Mouse (Mus musculus) neural tube, embryonic 14.5 days (tissue): ENCODE results near the gene Krtdap. TPM values are rescaled to one million over a fixed set of nuclear protein-coding genes. Genes with fewer than 3 reads are reported as not detected.
"Not testable (repeated sequence)": the region's sequence is repeated elsewhere in the genome, so short reads cannot be mapped to it uniquely, and the experiment has no call there.

ENCODE experiments used
- ATAC-seq: fragments of 200-750 bp; cut with Nextera tagmentation; 2 replicates; pipeline ENCODE4 v1.8.0; 2017; ENCODE audit warnings: low read depth, mild to moderate bottlenecking, moderate TSS enrichment, moderate library complexity
- H3K27ac ChIP-seq: fragments of 300-500 bp; sonication (generic); 2 replicates; pipeline ENCODE4 v1.5.1; 2014; ENCODE audit warnings: low read depth, mild to moderate bottlenecking, control low read depth, low read length, moderate library complexity, mixed read lengths
- H3K27me3 ChIP-seq: fragments of 300-500 bp; sonication (generic); 2 replicates; pipeline ENCODE4 v1.6.1; 2014; ENCODE audit warnings: low read length; ENCODE audit not compliant: control insufficient read depth, insufficient read depth
- H3K36me3 ChIP-seq: fragments of 300-500 bp; sonication (generic); 2 replicates; pipeline ENCODE4 v1.6.1; 2014; ENCODE audit warnings: low read length, mixed read lengths; ENCODE audit not compliant: control insufficient read depth, insufficient read depth
- H3K4me1 ChIP-seq: fragments of 300-500 bp; sonication (generic); 2 replicates; pipeline ENCODE4 v1.6.1; 2014; ENCODE audit warnings: low read length; ENCODE audit not compliant: control insufficient read depth, insufficient read depth
- H3K4me2 ChIP-seq: fragments of 300-500 bp; sonication (generic); 2 replicates; pipeline ENCODE4 v1.6.1; 2014; ENCODE audit warnings: mild to moderate bottlenecking, low read depth, low read length, control low read depth
- H3K4me3 ChIP-seq: fragments of 300-500 bp; sonication (generic); 2 replicates; pipeline ENCODE4 v1.5.1; 2014; ENCODE audit warnings: low read depth, low read length, control low read depth, mixed read lengths
- H3K9ac ChIP-seq: fragments of 300-500 bp; sonication (generic); replicated peaks from 2 replicates; pipeline ENCODE4 v1.6.1; 2014; ENCODE audit warnings: low read depth, mild to moderate bottlenecking, control low read depth, low read length, mixed read lengths
- H3K9me3 ChIP-seq: fragments of 300-500 bp; sonication (generic); 2 replicates; pipeline ENCODE4 v1.6.1; 2016; ENCODE audit warnings: low read length; ENCODE audit not compliant: control insufficient read depth
- WGBS: fragments of 180-500 bp; shearing (Covaris S2); extraction: QIAGEN DNeasy Blood & Tissue Kit; methylation state at CpG from one replicate; pipeline ENCODE4 v1.1.7; 2014; 5-methylcytosine and 5-hydroxymethylcytosine counted together
- polyA plus RNA-seq: library from polyadenylated mRNA; unstranded; fragments of >200 nt; fragmentation: Nextera tagmentation; extraction: Ambion mirVana; gene quantifications from 2 replicates; pipeline ENCODE4 v1.2.1, GENCODE M21; 2014

Gene Krtdap
- polyA plus RNA-seq, 1 experiment from 2014 or later: 0.88 TPM

- Histone ChIP-seq H3K9me3 (no peaks in the 10 kb centered on the region), H3K9ac (no peak within 1 kb of the TSS), H3K27ac (no peak within 1 kb of the TSS), H3K4me3 (no peak within 1 kb of the TSS), H3K4me2 (no peak within 1 kb of the TSS), H3K36me3 (no peaks in the 10 kb centered on the region), H3K27me3 (no peaks in the 10 kb centered on the region), H3K4me1 (no peaks in the 10 kb centered on the region)
- ATAC-seq: no peak
- WGBS: 95% methylated on average over 18 of the region's 18 CpGs
These were observed 36.0 kb downstream of the Krtdap start, which contains the start of gene Ffar2 for GRCm38 (mm10) chr7:30823675-30824074. TSS of gene Ffar2 (minus strand) at chr7:30823775.

GRCm38 (mm10) chr7:30824306-30824705 is 36.6 kb downstream of the Krtdap start:
- Histone ChIP-seq H3K4me2 (no peak overlapping the region), H3K27ac (no peak overlapping the region), H3K9me3 (no peaks in the 10 kb centered on the region), H3K4me1 (no peaks in the 10 kb centered on the region), H3K27me3 (no peaks in the 10 kb centered on the region), H3K9ac (no peak overlapping the region), H3K36me3 (no peaks in the 10 kb centered on the region), H3K4me3 (no peak overlapping the region)
- WGBS: 93% methylated on average over 3 of the region's 3 CpGs
- no peak for ATAC-seq

GRCm38 (mm10) chr7:30826660-30827059 is 39.0 kb downstream of the Krtdap start:
- no peak overlapping the region for H3K4me2 ChIP-seq
- no peak for ATAC-seq
- no peaks in the 10 kb centered on the region for H3K9me3 ChIP-seq
- H3K36me3 ChIP-seq: no peaks in the 10 kb centered on the region
- no peaks in the 10 kb centered on the region for H3K27me3 ChIP-seq
- no peak overlapping the region for H3K27ac ChIP-seq
- H3K9ac ChIP-seq: no peak overlapping the region
- no peaks in the 10 kb centered on the region for H3K4me1 ChIP-seq
- H3K4me3 ChIP-seq: no peak overlapping the region
- WGBS: 88% methylated on average over 10 of the region's 10 CpGs

GRCm38 (mm10) chr7:30828871-30829270 is 41.2 kb downstream of the Krtdap start:
- not testable (repeated sequence) for H3K4me3 ChIP-seq, H3K4me2 ChIP-seq, ATAC-seq, H3K9me3 ChIP-seq, H3K4me1 ChIP-seq, H3K36me3 ChIP-seq, H3K9ac ChIP-seq, H3K27me3 ChIP-seq, H3K27ac ChIP-seq

- Histone ChIP-seq H3K27ac (no peak overlapping the region), H3K9ac (no peak overlapping the region), H3K4me3 (no peak overlapping the region), H3K9me3 (no peaks in the 10 kb centered on the region), H3K27me3 (no peaks in the 10 kb centered on the region), H3K36me3 (no peaks in the 10 kb centered on the region), H3K4me1 (no peaks in the 10 kb centered on the region), H3K4me2 (no peak overlapping the region)
- 69% methylated on average over 3 of the region's 3 CpGs for WGBS
- ATAC-seq: no peak
These were observed 41.7 kb downstream of the Krtdap start for GRCm38 (mm10) chr7:30829428-30829827.

GRCm38 (mm10) chr7:30832261-30832660 is 44.6 kb downstream of the Krtdap start:
- no peaks in the 10 kb centered on the region for H3K36me3 ChIP-seq
- H3K27ac ChIP-seq: no peak overlapping the region
- no peaks in the 10 kb centered on the region for H3K27me3 ChIP-seq
- H3K9ac ChIP-seq: no peak overlapping the region
- no peak for ATAC-seq
- WGBS: 75% methylated on average over 17 of the region's 17 CpGs
- H3K4me1 ChIP-seq: no peaks in the 10 kb centered on the region
- H3K9me3 ChIP-seq: no peaks in the 10 kb centered on the region
- no peak overlapping the region for H3K4me2 ChIP-seq
- H3K4me3 ChIP-seq: no peak overlapping the region

GRCm38 (mm10) chr7:30832684-30833083 is 45.0 kb downstream of the Krtdap start:
- H3K9ac ChIP-seq, H3K9me3 ChIP-seq, ATAC-seq, H3K4me3 ChIP-seq, H3K27ac ChIP-seq, H3K4me2 ChIP-seq, H3K36me3 ChIP-seq, H3K27me3 ChIP-seq, H3K4me1 ChIP-seq: not testable (repeated sequence)
- WGBS: 47% methylated on average over 8 of the region's 11 CpGs

GRCm38 (mm10) chr7:30837277-30837676 is 49.6 kb downstream of the Krtdap start:
- Histone ChIP-seq H3K9ac (no peak overlapping the region), H3K27ac (no peak overlapping the region), H3K4me1 (no peaks in the 10 kb centered on the region), H3K4me2 (no peak overlapping the region), H3K27me3 (no peaks in the 10 kb centered on the region), H3K4me3 (no peak overlapping the region), H3K9me3 (no peaks in the 10 kb centered on the region), H3K36me3 (no peaks in the 10 kb centered on the region)
- ATAC-seq: no peak

- no peak for ATAC-seq
These were observed 52.6 kb downstream of the Krtdap start for GRCm38 (mm10) chr7:30840306-30840705.

More at GRCm38 (mm10) chr7:30840306-30840705, 52.6 kb downstream of the Krtdap start:
- no peaks in the 10 kb centered on the region for H3K9me3 ChIP-seq
- no peak overlapping the region for H3K27ac ChIP-seq
- peaks cover 11% of the 10 kb centered on the region for H3K4me1 ChIP-seq
- no peak overlapping the region for H3K4me2 ChIP-seq
- no peaks in the 10 kb centered on the region for H3K27me3 ChIP-seq
- H3K9ac ChIP-seq: no peak overlapping the region
- 87% methylated on average over 3 of the region's 3 CpGs for WGBS
- H3K36me3 ChIP-seq: no peaks in the 10 kb centered on the region
- no peak overlapping the region for H3K4me3 ChIP-seq
